Mouse (Mus musculus) cerebellum, postnatal 25 days (tissue): Measurements from ENCODE around the gene Hoxc9.

Experiments used
- DNase-seq, 2 experiments: peaks; one replicate each; pipeline ENCODE4 v3.0.0; 2021; ENCODE audit warnings: mixed read lengths in 2 of 2

Gene Hoxc9

DNA sequence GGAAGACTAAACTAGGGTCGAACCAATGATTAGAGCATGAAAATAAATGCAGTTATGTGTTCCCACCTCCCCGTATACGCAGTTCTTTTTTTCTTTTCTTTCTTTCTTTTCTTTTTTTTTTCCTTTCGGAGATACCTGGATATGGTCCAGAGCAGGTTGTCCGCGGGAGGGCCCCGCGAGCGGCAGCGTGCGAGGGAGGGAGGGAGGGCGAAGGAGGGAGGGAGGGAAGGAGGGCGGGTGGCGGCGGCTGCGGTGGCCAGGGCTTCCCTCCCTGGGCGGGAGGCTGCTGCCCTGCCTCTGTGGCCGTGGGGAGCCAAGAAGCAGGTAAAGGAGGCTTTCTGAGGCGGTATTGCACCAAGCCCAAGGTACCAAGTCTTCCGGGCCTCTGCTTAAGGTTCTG lies at the start of gene Hoxc9:
Gene Hoxc9 (plus strand): TSS at position 269 of the 400 bp plus-strand sequence.
- no peak for DNase-seq

DNA sequence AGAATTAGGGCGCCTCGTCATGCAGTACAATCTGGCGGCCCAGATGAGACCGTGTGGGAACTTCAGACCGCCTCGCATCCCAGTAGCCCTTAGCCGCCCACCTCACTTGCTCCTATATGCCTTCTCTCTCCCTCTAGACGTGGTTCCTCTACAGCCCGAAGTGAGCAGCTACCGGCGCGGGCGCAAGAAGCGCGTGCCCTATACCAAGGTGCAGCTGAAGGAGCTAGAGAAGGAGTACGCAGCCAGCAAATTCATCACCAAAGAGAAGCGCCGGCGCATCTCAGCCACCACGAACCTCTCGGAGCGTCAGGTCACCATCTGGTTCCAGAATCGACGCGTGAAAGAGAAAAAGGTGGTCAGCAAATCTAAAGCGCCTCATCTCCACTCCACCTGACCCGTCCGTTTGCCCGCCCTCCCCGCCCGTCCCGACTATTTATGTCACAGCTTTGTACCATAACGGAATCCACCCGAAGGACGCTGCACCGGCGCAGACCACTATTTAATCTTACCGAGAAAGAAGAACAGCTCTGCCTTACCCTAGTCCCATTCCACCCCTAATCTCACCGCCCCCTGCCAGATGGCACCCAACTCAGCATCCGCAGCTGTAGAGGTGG lies 49.1 kb upstream of the Hoxc9 start:
- no peak for DNase-seq

DNA sequence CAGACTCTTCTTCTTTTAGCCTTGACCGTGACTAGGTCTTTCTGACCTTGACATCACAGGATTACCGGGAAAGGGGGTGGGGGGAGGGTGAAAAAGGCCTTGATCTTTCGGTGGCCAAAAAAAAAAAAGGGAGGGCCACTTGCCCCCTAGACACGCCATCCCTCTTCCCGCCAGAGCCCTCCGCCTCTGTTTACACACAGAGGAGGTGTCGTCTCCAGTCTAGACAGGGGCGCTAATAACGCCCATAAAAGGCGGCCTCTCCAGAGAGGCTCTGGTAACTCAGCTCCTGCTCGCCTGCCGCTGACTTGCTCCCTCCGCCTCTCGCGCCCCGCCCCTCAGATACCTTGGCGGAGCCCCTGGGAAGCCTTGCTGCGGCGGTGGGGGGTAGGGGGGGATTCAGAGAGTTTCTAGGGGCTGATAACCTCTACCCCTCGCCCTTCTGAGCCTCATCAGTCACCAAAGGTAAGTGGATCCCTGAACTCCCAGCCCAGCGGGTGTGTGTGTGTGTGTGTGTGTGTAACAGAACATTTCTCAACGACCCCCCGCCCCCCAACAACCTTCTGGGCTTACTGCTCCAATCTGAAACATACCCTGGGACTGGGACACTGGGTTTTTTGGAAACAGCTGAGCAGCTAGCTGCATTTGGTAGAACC lies 44.4 kb upstream of the Hoxc9 start:
- DNase-seq = no peak

DNA sequence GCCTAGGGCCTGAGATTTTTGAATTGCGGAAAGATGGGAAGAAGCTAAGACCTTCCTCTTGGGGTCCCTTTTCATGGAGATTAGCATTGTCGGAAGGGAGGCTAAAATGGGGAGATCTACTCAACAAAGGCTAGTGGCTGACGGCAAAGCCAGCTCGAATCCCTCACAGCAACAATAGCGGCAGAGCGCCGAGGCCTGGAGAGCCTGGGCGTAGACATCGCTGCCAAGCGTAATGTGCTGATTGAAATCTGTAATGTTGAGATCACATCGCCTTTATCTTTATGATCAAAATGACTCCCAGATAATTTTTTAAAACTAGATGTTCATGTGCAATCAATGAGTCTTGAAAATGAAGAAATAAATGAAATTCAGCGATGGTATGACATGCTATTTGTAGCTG lies 41.8 kb upstream of the Hoxc9 start:
- no peak for DNase-seq

DNA sequence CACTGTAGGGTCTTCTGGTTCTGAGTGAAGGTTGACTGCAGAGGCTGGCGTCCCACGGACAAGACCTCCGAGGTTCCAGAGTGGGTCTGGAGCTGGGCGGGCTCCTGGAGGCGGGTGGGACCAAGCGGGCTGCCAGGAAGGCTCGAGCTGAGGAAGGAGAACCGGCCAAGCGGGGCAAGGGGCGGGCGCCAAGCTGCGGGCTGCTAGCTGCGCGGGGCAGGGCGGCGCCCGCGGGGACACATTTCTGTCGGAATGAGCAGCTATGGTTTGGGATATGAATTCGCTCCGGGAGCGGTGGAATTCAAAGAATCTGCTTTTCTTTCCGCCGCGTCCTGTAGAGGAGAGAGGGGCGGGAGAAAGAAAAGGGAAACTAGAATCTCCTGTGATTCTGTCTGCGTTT lies 41.3 kb upstream of the Hoxc9 start:
- DNase-seq = no peak

DNA sequence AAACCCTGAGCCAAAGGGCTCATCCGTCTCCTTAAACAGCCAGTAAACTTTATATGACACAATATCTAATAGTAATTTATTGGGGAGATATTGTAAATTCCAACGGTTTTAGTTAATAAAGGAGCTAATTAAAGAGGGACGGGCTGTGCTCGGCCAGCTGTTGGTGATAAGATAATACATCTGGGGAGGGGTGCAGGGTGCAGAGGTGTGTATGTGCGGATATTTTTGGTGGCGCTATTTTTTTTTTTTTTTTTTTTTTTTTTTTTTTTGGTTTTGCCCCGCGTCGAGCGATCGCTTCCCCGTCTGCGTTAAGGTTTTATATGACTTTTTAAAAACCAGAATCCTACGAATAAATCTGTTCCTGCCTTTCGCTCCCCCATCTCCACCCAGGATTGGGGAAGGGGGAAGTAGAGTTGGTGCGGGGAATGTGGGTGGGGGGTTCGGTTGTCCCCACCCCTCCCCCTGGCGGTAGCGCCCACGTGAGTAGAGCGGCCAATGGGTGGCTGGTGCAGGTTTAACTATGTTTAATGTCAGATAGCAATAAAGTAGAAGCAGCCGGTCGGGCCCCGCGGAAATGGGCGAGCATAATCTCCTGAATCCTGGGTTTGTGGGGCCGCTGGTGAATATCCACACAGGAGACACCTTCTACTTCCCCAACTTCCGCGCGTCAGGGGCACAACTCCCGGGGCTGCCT lies 39.8 kb upstream of the Hoxc9 start, which contains the start of gene Hoxc12:
Gene Hoxc12 (plus strand): TSS at position 479 of the 694 bp plus-strand sequence.
- no peak for DNase-seq

DNA sequence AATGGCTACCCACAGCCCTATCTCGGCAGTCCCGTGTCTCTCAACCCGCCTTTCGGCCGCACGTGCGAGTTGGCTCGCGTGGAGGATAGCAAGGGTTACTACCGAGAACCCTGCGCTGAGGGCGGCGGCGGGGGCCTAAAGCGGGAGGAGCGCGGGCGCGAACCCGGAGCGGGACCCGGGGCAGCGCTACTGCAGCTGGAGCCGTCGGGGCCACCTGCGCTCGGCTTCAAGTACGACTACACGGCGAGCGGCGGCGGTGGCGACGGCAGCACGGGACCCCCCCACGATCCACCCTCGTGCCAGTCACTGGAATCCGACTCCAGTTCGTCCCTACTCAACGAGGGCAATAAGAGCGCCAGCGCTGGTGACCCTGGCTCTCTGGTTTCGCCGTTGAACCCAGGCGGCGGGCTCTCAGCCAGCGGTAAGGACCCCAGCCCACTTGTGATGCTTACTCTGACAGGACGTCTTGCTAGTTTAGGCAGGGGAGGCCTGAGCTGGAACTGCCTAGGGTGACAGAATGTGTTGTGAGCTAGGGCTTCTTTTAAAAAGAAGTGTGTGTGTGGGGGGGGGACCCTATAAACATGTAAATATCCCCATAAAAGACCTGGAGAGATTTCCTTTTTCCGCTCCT lies 39.1 kb upstream of the Hoxc9 start:
- DNase-seq = no peak

DNA sequence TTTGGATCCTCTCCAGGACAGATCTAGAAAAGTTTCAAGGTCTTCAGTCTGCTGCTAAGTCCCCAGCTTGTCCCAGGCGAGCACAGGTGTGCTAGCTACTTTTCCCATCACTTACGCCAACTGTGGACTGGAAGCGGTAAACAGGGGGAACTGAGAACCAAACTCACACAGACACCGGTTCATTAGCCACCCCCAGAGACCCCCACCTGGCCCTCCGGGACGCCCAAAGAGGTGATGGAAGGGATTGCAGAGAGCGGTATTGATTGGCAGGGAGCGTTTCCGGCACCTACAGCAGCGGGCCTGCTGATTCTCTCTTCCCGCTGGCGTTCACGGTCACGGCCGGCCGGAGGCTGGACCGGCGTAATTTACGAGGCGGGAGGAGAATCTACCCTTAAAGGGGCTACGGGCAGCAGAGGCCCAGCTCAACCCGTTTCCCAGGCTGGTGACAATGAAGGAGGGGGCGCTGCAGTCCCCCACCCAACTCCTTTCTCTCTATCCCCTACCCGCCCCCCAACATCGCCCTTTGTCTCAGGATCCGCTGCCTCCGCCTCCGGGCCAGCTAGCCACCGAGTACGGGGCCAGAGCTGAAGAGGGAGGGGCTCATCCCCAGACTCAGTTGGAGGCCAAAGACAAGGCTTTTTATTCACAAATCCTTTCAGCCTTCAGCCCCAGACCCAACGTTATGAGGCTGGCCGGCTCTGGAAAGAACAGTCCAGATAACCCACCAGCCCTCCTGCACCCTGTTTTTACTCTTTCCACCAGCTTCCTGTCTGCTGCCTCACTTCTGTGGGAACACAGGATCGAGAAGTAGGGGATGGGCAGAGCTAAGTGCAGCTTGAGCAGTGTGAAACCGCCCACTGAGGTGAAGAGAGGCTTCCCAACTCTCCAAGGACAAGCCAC lies 36.7 kb upstream of the Hoxc9 start:
- DNase-seq = no peak

DNA sequence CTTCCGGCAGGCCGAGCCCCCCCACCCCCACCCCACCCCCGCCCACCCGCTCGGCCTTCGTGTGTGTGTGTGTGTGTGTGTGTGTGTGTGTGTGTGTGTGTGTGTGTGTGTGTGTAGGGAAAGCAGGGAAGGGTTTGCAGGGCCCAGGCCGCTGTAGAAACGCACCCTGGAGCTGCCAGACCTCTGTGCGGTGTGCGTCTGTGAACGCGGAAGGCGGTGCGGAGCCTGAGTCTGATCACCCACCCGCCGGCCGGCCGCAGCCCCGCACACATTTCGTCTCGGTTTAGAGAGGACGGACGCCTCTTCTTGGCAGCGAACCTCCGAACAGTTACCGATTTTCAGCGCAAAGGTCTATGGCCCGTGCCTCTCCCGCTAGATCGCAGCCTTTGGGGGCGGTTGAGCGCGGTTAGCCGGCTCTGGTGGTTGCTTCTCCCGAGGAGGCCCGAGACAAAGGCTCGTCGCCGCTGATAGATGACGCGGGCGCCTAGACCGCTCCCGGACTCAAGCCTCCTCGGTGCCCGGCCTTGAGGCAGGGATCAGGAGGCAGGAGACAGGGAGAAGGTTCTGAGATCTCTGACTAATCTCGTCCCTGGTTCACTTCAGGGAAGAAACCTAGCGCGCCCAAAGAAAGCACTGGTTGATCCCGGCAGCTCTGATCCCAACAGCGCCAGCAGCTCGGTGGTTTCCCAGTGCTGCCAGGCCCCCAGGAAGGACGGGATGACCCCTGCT lies 33.3 kb upstream of the Hoxc9 start:
- no peak for DNase-seq

DNA sequence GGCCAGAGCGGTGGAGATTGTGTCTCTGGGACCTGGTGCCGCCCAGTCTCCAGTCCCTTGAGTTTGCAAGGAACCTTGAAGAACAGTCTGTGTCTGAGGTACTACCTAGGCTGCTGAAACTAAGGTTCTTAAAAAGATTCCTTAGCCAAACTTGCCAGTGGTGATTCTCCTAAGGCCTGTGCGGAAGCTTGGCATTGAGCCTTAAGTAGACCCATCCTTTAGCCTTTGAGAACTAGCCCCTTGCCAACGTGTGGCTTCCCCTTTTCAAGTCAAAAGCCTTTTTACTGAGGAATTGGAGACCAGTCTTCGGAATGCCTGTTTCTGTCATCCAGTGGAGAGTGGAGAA lies 32.8 kb upstream of the Hoxc9 start:
- DNase-seq = no peak

DNA sequence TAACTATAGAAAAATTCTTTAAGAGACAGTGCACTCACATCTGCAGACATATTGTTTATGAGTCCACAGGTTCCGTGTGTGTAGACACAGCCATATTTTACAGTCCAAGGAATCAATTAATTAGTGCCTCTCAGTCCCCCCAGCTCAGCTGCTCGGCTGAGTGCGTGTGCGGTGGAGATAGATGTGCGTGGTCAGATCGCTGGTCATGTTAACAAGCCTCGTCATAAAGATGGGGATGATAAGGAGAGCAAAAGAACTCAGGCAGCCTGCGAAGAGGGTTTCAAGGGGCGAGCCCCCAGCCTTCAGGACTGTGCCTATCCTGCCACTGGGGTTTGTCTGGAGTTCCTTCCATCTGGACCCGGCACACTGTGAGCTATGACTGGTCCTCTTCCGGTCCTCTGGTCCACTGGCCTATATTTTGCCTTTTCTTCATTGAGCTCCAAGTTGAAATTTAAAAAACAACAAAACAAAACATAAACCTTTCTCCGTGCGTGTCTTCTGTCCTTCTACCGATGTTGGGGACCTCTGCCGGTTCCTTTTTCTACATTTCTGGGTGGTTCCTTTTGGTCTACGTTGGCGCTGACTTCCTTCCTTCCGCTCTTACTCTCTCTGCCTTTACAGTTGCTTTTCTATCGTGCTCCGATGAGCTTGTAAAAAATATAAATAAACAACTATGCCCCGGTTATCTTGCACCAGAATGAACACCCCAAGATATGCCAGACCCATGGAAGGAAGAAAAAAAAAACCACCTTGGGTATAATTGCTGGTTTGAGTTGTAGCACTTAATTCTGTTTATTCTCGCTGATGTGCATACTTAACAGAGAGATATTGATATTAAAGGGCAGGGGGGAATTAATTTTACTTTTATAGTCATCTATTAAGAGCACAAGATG lies 30.8 kb upstream of the Hoxc9 start:
- DNase-seq = no peak

DNA sequence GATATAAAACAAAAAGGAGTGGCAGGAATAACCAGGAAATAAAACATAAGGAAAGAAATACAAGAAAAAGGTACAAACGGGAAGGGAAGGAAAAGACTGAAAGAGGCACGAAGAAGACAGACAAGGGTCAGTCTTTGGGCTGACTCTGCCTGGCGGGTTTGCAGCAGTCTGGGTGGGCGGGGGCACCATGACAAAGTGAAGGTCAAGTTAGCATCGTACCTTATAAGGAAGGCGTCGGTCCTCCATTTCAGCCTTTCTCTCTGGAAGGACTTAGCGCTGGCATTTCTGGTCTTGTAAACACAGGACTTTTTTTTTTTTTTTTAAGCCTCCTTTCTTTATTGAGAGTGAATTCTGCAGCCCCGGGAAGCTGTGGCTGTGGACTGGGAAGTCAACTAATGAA lies 29.0 kb upstream of the Hoxc9 start:
- DNase-seq = no peak

DNA sequence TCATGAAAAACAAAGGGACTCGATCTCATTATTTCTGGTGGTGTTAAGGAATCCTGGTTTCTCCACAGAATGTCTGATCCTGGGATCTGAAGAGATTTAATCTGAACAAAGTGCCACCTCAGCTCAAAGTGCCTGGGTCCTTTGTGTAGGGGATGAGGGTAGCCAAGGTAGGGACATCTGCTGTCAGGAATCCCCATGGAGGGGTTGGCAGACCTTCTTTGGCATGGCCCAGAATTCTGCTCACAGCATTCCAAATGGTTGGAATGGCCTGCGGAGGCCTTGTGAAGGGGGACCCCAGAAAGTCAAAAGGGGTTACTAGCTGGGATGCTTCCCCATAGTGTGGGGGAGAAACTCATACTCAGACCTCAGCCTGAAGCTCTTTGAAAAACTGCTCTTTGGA lies 27.4 kb upstream of the Hoxc9 start:
- no peak for DNase-seq

DNA sequence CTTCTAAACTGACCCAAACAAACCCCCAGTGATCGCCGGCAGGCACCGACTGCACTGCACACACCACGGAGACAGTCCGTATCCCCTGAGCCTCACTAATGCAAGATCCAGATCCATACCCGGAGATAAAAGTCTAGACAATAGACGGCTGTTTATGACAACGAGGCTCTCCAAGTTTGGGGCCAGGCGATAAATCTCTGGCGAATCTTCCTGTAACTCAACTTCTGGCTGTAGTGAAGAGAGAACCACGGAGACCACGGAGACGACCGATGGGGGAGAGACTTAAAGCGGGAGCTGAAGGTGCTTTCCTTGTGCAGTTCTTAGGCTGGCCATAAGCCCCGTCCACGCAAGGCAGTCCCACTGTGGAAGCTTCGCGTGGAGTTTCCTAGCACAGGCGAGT lies 26.5 kb upstream of the Hoxc9 start:
- DNase-seq = no peak

DNA sequence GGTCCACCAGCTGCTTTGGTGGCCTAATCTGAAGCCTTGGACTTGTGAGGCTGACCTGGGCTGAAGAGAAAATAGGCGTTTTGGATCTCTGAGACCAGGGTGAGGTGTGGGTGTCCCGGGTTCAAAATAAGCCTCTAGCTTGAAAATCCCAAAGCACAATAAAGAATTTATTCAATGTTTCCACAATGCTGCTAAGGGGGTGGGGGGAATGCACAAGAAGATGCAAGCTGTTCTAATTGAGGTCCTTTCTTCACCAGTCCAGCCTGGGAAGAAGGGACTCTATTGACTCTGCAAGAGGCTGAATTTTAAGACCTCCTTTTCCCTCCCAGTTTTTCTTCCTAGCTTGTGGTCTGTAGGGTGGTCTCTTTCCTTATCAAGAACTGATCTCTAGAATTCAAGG lies 25.4 kb upstream of the Hoxc9 start:
- DNase-seq = no peak

DNA sequence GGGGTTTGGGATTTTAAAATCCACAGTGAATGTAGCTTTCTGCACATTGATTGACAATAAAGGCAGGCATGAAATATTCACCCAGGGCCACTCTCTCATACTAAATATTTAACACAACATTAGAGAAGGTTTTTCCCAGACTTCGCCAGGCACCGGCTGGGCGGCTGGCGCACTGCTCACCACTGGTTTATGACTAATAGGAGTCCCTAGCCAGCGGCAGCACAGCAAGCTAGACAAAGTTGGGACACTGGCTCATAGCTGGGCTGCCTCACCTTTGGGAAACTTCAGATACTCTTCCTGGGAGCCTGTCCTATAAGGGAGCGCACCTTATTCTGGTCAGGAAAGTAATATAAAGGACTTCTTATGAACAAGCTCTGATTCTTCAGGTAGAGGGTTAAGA lies 22.7 kb upstream of the Hoxc9 start:
- no peak for DNase-seq

DNA sequence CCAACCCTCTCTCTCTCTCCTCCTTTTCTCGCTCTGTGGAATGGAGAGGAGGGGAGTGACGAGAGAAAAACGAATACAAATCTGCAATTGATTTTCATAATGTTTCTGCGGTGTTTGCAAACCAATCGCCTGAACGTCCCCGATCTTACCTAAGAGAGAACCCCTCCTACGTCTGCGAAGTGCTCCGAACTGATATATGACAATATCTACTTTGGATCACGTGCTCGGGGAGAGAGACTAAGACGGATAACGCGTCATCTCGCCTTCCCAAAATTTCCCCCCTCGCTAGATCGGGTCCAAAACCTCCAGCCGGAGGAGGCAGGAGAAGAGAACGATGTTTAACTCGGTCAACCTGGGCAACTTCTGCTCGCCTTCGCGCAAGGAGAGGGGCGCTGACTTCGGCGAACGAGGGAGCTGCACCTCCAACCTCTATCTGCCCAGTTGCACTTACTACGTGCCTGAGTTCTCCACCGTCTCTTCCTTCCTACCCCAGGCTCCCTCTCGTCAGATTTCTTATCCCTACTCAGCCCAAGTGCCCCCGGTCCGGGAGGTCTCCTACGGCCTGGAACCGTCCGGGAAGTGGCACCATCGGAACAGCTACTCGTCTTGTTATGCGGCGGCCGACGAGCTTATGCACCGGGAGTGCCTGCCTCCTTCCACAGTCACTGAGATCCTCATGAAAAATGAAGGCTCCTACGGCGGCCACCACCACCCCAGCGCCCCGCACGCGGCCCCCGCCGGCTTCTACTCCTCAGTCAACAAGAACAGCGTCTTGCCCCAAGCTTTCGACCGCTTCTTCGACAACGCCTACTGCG lies 21.8 kb upstream of the Hoxc9 start, which contains the start of gene Hoxc11:
Gene Hoxc11 (plus strand): TSS at position 236 of the 815 bp plus-strand sequence.
- DNase-seq = no peak

DNA sequence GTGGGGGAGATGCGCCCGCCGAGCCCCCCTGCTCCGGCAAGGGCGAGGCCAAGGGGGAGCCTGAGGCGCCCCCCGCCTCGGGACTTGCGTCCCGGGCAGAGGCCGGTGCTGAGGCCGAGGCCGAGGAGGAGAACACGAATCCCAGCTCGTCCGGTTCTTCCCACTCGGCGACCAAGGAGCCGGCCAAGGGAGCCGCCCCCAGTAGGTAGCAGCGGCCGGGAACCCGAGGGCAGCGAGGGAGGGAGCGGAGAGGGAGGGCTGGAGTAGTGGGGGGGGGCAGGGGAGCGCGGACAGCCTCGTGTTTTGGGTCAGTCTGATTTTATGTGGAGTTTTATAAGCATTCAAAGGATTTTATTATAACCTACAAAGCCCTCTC lies 21.2 kb upstream of the Hoxc9 start:
- no peak for DNase-seq

DNA sequence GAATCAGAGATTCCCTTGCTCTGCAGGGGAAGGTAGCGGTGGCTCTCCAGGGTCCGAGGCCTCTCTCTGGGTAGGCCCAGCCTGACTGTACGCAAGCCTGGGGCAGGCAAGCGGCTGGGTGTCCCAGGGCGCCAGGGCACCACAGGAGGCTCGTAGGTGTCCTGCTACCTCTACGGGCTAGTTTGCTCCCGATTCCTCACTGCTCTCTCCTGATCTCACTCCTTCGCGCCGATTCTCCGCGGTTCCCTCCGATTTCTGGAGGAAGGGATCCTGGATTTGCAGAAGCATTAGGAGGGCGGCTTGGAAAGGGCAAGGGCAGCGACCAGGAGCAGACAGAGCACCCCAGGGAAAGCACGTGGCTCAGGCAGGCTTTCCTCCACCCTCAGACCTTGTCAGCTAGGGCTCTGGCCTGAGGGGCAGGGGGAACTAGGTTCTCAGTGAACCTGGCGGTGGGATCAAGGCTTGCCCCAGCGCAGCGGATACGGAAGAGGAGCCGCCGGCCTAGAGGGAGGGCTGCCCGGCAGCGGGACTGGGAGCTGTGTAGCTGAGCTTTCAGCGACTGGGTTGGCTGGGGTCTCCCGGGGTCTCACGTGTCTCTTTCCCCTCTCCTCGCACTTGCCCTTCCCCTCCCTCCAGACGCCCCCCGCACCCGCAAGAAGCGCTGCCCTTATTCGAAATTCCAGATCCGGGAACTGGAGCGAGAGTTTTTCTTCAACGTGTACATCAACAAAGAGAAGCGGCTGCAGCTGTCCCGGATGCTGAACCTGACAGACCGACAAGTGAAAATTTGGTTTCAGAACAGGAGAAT lies 20.2 kb upstream of the Hoxc9 start:
- no peak for DNase-seq
